Mouse (Mus musculus) hindbrain, embryonic 11.5 days (tissue): ENCODE measurements around the gene Ccdc155. TPM values are rescaled to one million over a fixed set of nuclear protein-coding genes. Genes with fewer than 3 reads are reported as not detected.
"Not testable (repeated sequence)": the region's sequence is repeated elsewhere in the genome, so short reads cannot be mapped to it uniquely, and the experiment has no call there.

ENCODE experiments used
- ATAC-seq: fragments of 200-750 bp; cut with Nextera tagmentation; 2 replicates; pipeline ENCODE4 v1.8.0; 2017; ENCODE audit warnings: mild to moderate bottlenecking, moderate TSS enrichment, moderate library complexity; ENCODE audit not compliant: low FRiP score
- DNase-seq: peaks from one replicate; pipeline ENCODE4 v3.0.0-alpha.2; 2015; ENCODE audit warnings: low spot score
- H3K27ac ChIP-seq: fragments of 300-500 bp; sonication (generic); 2 replicates; pipeline ENCODE4 v1.5.1; 2014; ENCODE audit warnings: mild to moderate bottlenecking, low read depth, low read length
- H3K27me3 ChIP-seq: fragments of 300-500 bp; sonication (generic); 2 replicates; pipeline ENCODE4 v1.6.1; 2014; ENCODE audit warnings: mild to moderate bottlenecking, low read length, moderate library complexity, mixed read lengths; ENCODE audit not compliant: control insufficient read depth, insufficient read depth
- H3K36me3 ChIP-seq: fragments of 300-500 bp; sonication (generic); 2 replicates; pipeline ENCODE4 v1.6.1; 2014; ENCODE audit warnings: mild to moderate bottlenecking, low read length, moderate library complexity, mixed read lengths; ENCODE audit not compliant: control insufficient read depth, insufficient read depth
- H3K4me1 ChIP-seq: fragments of 300-500 bp; sonication (generic); replicated peaks from 2 replicates; pipeline ENCODE4 v1.6.1; 2014; ENCODE audit warnings: low read length, mixed read lengths; ENCODE audit not compliant: control insufficient read depth, insufficient read depth
- H3K4me2 ChIP-seq: fragments of 300-500 bp; sonication (generic); replicated peaks from 2 replicates; pipeline ENCODE4 v1.6.1; 2014; ENCODE audit warnings: mild to moderate bottlenecking, low read depth, low read length
- H3K4me3 ChIP-seq: fragments of 300-500 bp; sonication (generic); 2 replicates; pipeline ENCODE4 v1.5.1; 2014; ENCODE audit warnings: low read depth, low read length
- H3K9ac ChIP-seq: fragments of 300-500 bp; sonication (generic); 2 replicates; pipeline ENCODE4 v1.6.1; 2014; ENCODE audit warnings: low read depth, low read length
- H3K9me3 ChIP-seq: fragments of 300-500 bp; sonication (generic); 2 replicates; pipeline ENCODE4 v1.6.1; 2016; ENCODE audit warnings: low read length; ENCODE audit not compliant: control insufficient read depth
- WGBS: fragments of 180-500 bp; shearing (Covaris S2); extraction: QIAGEN DNeasy Blood & Tissue Kit; methylation state at CpG from one replicate; pipeline ENCODE4 v1.1.7; 2014; 5-methylcytosine and 5-hydroxymethylcytosine counted together
- polyA plus RNA-seq: library from polyadenylated mRNA; unstranded; fragments of >200 nt; fragmentation: Nextera tagmentation; extraction: Ambion mirVana; gene quantifications from 2 replicates; pipeline ENCODE4 v1.2.1, GENCODE M21; 2014

The Ccdc155 gene
- polyA plus RNA-seq, 1 experiment from 2014 or later = 0.40 TPM

DNA sequence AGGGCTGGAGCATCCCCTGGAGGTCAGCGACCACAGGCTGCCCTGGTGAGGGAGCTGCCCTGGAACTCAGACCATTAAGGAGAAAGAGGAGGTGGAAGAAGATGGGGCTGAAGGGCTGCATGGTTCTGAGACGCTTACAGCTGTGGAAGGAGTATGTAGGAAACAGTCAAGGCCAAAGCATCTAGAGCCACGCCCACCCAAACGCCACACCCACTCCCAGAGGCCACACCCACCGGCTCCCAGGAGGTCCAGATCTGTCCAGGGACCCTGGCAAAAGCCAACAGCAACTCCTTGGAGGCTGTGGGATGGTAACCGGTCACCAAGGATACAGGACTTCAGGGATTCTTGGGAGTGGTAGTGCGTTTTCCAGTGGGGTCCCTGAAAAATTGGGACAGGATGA lies 26.1 kb downstream of the Ccdc155 start:
- no peak overlapping the region for H3K27ac ChIP-seq
- H3K4me2 ChIP-seq = no peak overlapping the region
- H3K9me3 ChIP-seq = no peaks in the 10 kb centered on the region
- no peak for ATAC-seq
- WGBS = 24% methylated on average over 7 of the region's 7 CpGs
- peaks cover 96% of the 10 kb centered on the region for H3K27me3 ChIP-seq
- H3K9ac ChIP-seq = no peak overlapping the region
- H3K36me3 ChIP-seq = no peaks in the 10 kb centered on the region
- no peak for DNase-seq
- no peak overlapping the region for H3K4me3 ChIP-seq
- H3K4me1 ChIP-seq = peaks cover 9% of the 10 kb centered on the region; the same call in 1 of the 2 replicates

DNA sequence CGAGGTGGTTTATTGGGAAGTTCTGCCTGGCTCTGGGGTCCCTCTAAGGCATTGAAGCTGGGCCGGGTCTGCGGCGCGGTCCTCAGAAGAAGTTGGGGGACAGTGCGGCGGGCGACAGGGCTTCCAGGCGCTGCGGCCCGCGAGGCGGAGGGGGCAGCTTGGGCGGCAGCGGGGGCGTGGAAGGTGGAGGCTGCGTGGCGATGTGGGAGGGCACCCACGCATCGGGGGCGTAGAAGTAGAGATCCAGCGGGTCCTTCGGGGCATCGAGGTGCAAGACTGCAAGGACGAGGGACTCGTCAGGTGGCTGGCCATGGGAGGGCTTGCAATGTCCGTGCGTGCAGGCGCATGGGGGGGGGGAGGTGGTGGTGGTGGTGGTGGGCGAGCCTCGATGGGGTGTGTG lies 28.3 kb downstream of the Ccdc155 start:
- ATAC-seq = no peak
- no peak for DNase-seq
- H3K9ac ChIP-seq = no peak overlapping the region
- no peak overlapping the region for H3K4me3 ChIP-seq
- 0 out of 2 replicates have a peak, but pooled peaks cover 3% of the 10 kb centered on the region for H3K9me3 ChIP-seq
- WGBS = 0% methylated on average over 24 of the region's 31 CpGs
- peaks cover 78% of the 10 kb centered on the region for H3K27me3 ChIP-seq
- peaks cover 6% of the 10 kb centered on the region; the same call in 1 of the 2 replicates for H3K4me1 ChIP-seq
- no peaks in the 10 kb centered on the region for H3K36me3 ChIP-seq
- H3K4me2 ChIP-seq = no peak overlapping the region
- no peak overlapping the region for H3K27ac ChIP-seq

DNA sequence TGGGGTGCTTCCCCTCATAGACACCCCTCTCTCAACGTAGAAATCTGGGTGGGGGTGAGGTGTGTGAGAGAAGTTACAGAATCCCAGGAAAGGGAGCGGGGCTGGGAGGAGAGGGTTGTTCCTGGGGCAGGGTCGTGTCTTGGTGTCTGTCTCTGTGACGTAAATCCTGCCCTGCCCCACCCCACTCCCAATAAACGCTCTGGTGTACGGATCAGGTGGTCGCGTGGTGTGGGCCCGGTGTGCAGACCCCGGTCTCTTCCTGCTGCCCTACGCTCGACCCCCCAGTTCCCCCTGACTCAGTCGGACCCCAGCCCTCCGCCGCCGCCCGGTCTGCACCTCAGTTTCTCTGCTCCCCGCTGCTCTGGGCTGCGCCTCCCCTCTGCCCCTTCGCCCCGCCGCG lies 28.8 kb downstream of the Ccdc155 start:
- no peak for DNase-seq
- H3K4me3 ChIP-seq = no peak overlapping the region
- 0 out of 2 replicates have a peak, but pooled peaks cover 3% of the 10 kb centered on the region for H3K9me3 ChIP-seq
- H3K4me1 ChIP-seq = peaks cover 6% of the 10 kb centered on the region; the same call in 1 of the 2 replicates
- H3K27me3 ChIP-seq = peaks cover 76% of the 10 kb centered on the region
- 2% methylated on average over 22 of the region's 23 CpGs for WGBS
- H3K36me3 ChIP-seq = no peaks in the 10 kb centered on the region
- H3K27ac ChIP-seq = no peak overlapping the region
- no peak for ATAC-seq
- no peak overlapping the region for H3K9ac ChIP-seq
- H3K4me2 ChIP-seq = no peak overlapping the region

- Histone ChIP-seq H3K36me3 (no peaks in the 10 kb centered on the region), H3K4me3 (no peak overlapping the region), H3K4me2 (no peak overlapping the region), H3K27ac (no peak overlapping the region), H3K9me3 (peaks cover 3% of the 10 kb centered on the region; the same call in 1 of the 2 replicates), H3K27me3 (peaks cover 73% of the 10 kb centered on the region), H3K4me1 (peaks cover 6% of the 10 kb centered on the region; the same call in 1 of the 2 replicates), H3K9ac (no peak overlapping the region)
- WGBS = 2% methylated on average over 13 of the region's 13 CpGs
- DNase-seq (peak; percentile 46), ATAC-seq (no peak)
Measured at GRCm38 (mm10) chr7:45175398-45175797, 29.3 kb downstream of the Ccdc155 start.

DNA sequence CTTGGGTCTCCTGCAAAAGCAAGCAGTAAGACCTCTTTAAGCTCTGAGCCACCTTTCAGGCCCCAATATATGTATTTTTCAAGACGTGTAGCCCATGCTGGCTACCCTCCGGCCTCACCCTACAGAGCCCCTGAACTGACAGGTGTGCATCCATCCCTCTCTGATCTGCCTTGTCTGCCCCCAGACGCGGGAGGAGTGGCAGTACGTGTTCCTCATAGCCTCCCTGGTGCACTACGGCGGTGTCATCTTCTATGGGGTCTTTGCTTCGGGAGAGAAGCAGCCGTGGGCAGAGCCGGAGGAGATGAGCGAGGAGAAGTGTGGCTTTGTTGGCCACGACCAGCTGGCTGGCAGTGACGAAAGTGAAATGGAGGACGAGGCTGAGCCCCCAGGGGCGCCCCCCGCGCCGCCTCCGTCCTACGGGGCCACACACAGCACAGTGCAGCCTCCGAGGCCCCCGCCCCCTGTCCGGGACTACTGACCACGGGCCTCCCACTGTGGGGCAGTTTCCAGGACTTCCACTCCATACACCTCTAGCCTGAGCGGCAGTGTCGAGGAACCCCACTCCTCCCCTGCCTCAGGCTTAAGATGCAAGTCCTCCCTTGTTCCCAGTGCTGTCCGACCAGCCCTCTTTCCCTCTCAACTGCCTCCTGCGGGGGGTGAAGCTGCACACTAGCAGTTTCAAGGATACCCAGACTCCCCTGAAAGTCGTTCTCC lies 30.0 kb downstream of the Ccdc155 start:
- no peak overlapping the region for H3K27ac ChIP-seq
- no peak overlapping the region for H3K4me3 ChIP-seq
- H3K4me1 ChIP-seq = peaks cover 6% of the 10 kb centered on the region; the same call in 1 of the 2 replicates
- peak; percentile 51 for DNase-seq
- 3% methylated on average over 29 of the region's 29 CpGs for WGBS
- ATAC-seq = no peak
- H3K36me3 ChIP-seq = no peaks in the 10 kb centered on the region
- peaks cover 8% of the 10 kb centered on the region; the same call in 1 of the 2 replicates for H3K9me3 ChIP-seq
- no peak overlapping the region for H3K9ac ChIP-seq
- no peak overlapping the region; the same call in 1 of the 2 replicates for H3K4me2 ChIP-seq
- H3K27me3 ChIP-seq = peaks cover 67% of the 10 kb centered on the region

DNA sequence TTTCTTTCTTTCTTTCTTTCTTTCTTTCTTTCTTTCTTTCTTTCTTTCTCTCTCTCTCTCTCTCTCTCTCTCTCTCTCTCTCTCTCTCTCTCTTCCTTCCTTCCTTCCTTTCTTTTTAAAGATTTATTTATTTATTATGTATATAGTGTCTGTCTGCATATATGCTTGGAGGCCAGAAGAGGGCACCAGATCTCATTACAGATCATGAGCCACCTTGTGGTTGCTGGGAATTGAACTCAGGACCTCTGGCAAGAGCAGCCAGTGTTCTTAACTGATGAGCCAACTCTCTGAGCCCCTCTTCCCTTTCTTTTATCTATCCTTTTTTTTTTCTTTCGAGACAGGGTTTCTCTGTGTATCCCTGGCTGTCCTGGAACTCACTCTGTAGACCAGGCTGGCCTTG lies 30.9 kb downstream of the Ccdc155 start:
- Histone ChIP-seq H3K27me3 (peaks cover 68% of the 10 kb centered on the region), H3K9me3 (peaks cover 14% of the 10 kb centered on the region)
- DNase-seq, H3K27ac ChIP-seq, H3K36me3 ChIP-seq, H3K4me3 ChIP-seq, H3K4me1 ChIP-seq, H3K4me2 ChIP-seq, ATAC-seq, H3K9ac ChIP-seq: not testable (repeated sequence)
- 44% methylated on average over 1 of the region's 1 CpGs for WGBS

GRCm38 (mm10) chr7:45172974-45173373 lies 31.7 kb downstream of the Ccdc155 start:
- Histone ChIP-seq H3K27me3 (peaks cover 68% of the 10 kb centered on the region), H3K4me3 (no peak overlapping the region), H3K4me2 (no peak overlapping the region), H3K9me3 (peaks cover 14% of the 10 kb centered on the region), H3K36me3 (no peaks in the 10 kb centered on the region), H3K4me1 (peaks cover 8% of the 10 kb centered on the region; the same call in 1 of the 2 replicates), H3K9ac (no peak overlapping the region), H3K27ac (no peak overlapping the region)
- DNase-seq (peak; percentile 34), ATAC-seq (no peak)
- WGBS = 61% methylated on average over 7 of the region's 7 CpGs

DNA sequence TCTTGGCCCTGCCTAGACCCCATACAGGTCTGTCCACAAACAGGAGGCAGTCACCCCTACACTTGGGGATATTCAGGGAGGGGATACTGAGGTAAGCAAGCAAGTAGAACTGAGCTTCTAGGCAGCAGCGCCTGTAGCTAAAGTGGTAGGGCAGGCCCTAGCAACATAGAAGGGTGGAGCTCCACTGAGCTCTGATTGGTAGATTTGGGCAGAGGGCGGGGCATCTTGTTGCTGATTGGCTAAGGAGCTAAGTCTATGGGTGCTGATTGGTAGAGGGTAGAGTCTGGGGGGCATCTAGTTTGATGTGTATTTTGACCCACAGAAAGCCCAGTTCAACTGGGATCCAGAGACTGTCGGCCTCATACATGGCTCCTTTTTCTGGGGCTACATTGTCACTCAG lies 35.2 kb downstream of the Ccdc155 start:
- WGBS = 86% methylated on average over 3 of the region's 3 CpGs
- Histone ChIP-seq H3K27me3 (peaks cover 65% of the 10 kb centered on the region), H3K9me3 (peaks cover 14% of the 10 kb centered on the region), H3K4me1 (0 out of 2 replicates have a peak, but pooled peaks cover 2% of the 10 kb centered on the region), H3K4me3 (no peak overlapping the region), H3K27ac (no peak overlapping the region), H3K36me3 (no peaks in the 10 kb centered on the region), H3K4me2 (no peak overlapping the region), H3K9ac (no peak overlapping the region)
- DNase-seq (no peak), ATAC-seq (no peak)

DNA sequence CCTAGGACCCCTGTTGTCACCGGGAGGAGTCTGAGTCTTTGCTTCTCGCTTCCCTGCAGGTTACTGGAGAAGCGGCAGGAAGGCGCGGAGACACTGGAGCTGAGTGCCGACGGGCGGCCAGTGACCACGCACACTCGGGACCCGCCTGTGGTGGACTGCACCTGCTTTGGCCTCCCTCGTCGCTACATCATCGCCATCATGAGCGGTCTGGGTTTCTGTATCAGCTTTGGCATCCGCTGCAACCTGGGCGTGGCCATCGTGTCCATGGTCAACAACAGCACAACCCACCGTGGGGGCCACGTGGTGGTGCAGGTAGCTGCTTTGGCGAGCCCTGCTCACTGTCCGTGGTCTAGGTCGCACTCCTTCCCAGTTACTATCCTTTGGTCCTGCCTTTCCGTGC lies 36.0 kb downstream of the Ccdc155 start:
- Histone ChIP-seq H3K27me3 (peaks cover 66% of the 10 kb centered on the region), H3K9me3 (peaks cover 14% of the 10 kb centered on the region), H3K36me3 (no peaks in the 10 kb centered on the region), H3K4me3 (no peak overlapping the region), H3K9ac (no peak overlapping the region), H3K27ac (no peak overlapping the region), H3K4me2 (0 out of 2 replicates have a peak overlapping the region, but pooled peaks have one; percentile 14), H3K4me1 (peaks cover 6% of the 10 kb centered on the region)
- no peak for ATAC-seq
- WGBS = 7% methylated on average over 24 of the region's 24 CpGs
- DNase-seq = no peak
